Mouse (Mus musculus) stomach, embryonic 14.5 days (tissue): Measurements from ENCODE around the gene Pax6. TPM values are rescaled to one million over a fixed set of nuclear protein-coding genes. Genes with fewer than 3 reads are reported as not detected.

Experiments used
- ATAC-seq: fragments of 200-750 bp; cut with Nextera tagmentation; 2 replicates; pipeline ENCODE4 v1.8.0; 2017; ENCODE audit warnings: low read depth, moderate TSS enrichment; ENCODE audit not compliant: insufficient number of reproducible peaks, insufficient read depth, low FRiP score
- H3K27ac ChIP-seq: fragments of 300-500 bp; sonication (generic); 2 replicates; pipeline ENCODE4 v1.5.1; 2014; ENCODE audit warnings: mild to moderate bottlenecking, low read length, moderate library complexity, mixed read lengths
- H3K27me3 ChIP-seq: fragments of 300-500 bp; sonication (generic); 2 replicates; pipeline ENCODE4 v1.6.1; 2014; ENCODE audit warnings: low read length, control low read depth, mixed read lengths; ENCODE audit not compliant: control insufficient read depth, insufficient read depth
- H3K36me3 ChIP-seq: fragments of 300-500 bp; sonication (generic); 2 replicates; pipeline ENCODE4 v1.6.1; 2014; ENCODE audit warnings: mild to moderate bottlenecking, control low read depth, low read length, moderate library complexity, mixed read lengths; ENCODE audit not compliant: control insufficient read depth, insufficient read depth
- H3K4me1 ChIP-seq: fragments of 300-500 bp; sonication (generic); 2 replicates; pipeline ENCODE4 v1.6.1; 2014; ENCODE audit warnings: low read length, control low read depth, mixed read lengths; ENCODE audit not compliant: control insufficient read depth, insufficient read depth
- H3K4me2 ChIP-seq: fragments of 300-500 bp; sonication (generic); replicated peaks from 2 replicates; pipeline ENCODE4 v1.6.1; 2014; ENCODE audit warnings: low read depth, low read length, control low read depth
- H3K4me3 ChIP-seq: fragments of 300-500 bp; sonication (generic); 2 replicates; pipeline ENCODE4 v1.5.1; 2014; ENCODE audit warnings: low read depth, low read length, control low read depth
- H3K9ac ChIP-seq: fragments of 300-500 bp; sonication (generic); replicated peaks from 2 replicates; pipeline ENCODE4 v1.6.1; 2014; ENCODE audit warnings: low read depth, mild to moderate bottlenecking, control low read depth, low read length, moderate library complexity, mixed read lengths
- H3K9me3 ChIP-seq: fragments of 300-500 bp; sonication (generic); 2 replicates; pipeline ENCODE4 v1.6.1; 2016; ENCODE audit warnings: low read depth, low read length, control low read depth; ENCODE audit not compliant: control insufficient read depth
- WGBS: fragments of 180-500 bp; shearing (Covaris S2); extraction: QIAGEN DNeasy Blood & Tissue Kit; methylation state at CpG from one replicate; pipeline ENCODE4 v1.1.7; 2014; 5-methylcytosine and 5-hydroxymethylcytosine counted together
- polyA plus RNA-seq: library from polyadenylated mRNA; unstranded; fragments of >200 nt; fragmentation: Nextera tagmentation; extraction: Ambion mirVana; gene quantifications from 2 replicates; pipeline ENCODE4 v1.2.1, GENCODE M21; 2014

The Pax6 gene
- polyA plus RNA-seq, 1 experiment from 2014 or later, result 0.69 TPM

DNA sequence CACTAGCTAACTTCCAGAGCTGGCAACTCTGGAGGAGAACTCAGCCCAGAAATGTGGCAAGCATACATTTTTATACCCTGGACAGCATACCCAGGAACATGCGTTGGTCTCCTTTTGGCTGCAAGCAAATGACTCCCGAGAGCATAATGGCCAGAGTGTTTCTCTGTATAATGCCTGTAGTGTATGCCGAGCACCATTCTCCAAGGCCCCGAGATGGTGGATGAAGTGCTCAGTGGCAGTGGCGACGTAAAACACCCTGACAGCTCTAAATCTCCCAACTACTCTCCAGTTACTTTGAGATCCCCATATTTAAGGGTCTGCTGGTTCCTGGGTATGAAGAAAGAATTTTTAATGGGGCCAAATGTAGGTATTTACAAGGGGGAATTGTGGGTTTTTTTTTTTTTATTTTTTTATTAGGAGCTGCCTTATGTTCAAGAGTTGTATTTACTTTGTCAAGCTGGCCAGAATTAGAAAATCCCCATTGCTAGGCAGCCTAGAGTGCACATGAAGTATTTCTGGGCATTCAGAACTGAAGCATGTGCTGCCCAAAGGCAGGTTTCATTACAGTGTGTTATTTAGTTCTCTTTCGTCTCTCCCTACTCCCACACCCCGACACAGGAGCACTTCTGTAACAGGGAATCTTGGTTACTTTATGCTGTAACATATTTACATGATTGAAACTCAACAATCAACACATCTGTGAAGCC lies 46.9 kb downstream of the Pax6 start:
- H3K9ac ChIP-seq, result no peak overlapping the region
- no peaks in the 10 kb centered on the region for H3K4me1 ChIP-seq
- no peak overlapping the region for H3K4me2 ChIP-seq
- ATAC-seq, result no peak
- no peaks in the 10 kb centered on the region for H3K27me3 ChIP-seq
- H3K9me3 ChIP-seq, result no peaks in the 10 kb centered on the region
- 77% methylated on average over 8 of the region's 8 CpGs for WGBS
- H3K27ac ChIP-seq, result no peak overlapping the region
- H3K36me3 ChIP-seq, result no peaks in the 10 kb centered on the region
- no peak overlapping the region for H3K4me3 ChIP-seq

DNA sequence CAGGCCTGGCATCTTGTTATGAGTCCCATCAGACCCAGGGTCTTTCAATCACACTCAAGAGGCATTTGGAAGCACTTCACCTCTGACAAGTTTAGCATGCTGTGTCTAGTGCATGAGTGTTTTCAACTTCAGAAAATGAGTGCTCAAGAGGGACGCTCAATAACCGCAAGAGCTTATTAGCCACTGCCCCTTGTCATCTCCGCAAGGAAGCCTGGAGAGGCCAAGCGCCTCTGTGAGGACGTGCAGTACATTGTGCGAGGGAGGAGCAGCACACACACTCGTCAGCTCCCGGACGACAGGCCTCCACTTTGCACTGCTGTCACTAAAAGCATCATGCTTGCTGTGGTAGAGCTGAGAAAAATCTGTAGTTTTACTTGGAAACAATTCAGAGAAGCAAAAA lies 58.0 kb downstream of the Pax6 start:
- Histone ChIP-seq H3K4me2 (no peak overlapping the region), H3K9me3 (no peaks in the 10 kb centered on the region), H3K27me3 (no peaks in the 10 kb centered on the region), H3K27ac (no peak overlapping the region), H3K4me3 (no peak overlapping the region), H3K9ac (no peak overlapping the region), H3K36me3 (no peaks in the 10 kb centered on the region), H3K4me1 (no peaks in the 10 kb centered on the region)
- ATAC-seq, result no peak
- 72% methylated on average over 9 of the region's 9 CpGs for WGBS

DNA sequence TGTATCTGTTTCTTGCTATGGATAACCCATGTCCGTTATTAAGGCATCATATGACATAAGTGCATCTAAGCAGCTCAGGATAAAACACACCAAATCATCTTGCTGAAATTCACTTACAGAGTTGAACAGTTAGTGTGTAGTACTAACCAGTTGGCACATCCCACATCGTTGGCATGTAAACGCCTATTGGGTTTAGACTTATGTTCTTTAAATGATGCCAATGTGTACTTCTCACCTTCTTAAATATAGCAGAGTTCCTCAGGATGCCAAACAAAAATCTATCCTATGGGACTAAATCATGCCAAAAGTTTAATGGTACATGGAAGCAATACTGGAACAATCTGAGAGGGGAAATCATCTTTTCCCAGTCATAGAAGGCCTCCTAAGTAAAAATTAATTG lies 62.0 kb downstream of the Pax6 start:
- no peak for ATAC-seq
- H3K27ac ChIP-seq, result no peak overlapping the region

DNA sequence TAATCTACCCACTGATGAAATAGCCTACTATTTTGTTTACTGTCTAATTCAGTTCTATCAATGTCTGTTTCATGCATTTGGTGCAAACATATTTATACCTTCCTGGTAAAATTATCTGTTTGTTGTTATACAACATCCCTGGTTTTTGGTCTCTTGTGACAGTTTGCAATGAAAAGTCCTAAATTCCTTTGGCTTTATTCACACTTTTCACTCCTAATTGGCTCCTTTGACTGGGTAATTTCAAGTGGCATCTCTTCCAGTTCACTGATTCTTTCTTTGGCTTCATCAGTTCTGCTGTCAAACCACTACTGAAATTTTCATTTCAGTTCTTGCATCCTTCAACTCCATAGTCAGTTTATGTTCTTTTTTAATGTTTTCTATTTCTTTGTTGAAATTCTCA lies 67.5 kb downstream of the Pax6 start:
- Histone ChIP-seq H3K9me3 (no peaks in the 10 kb centered on the region), H3K4me1 (no peaks in the 10 kb centered on the region), H3K27me3 (no peaks in the 10 kb centered on the region), H3K4me2 (no peak overlapping the region), H3K9ac (no peak overlapping the region), H3K36me3 (no peaks in the 10 kb centered on the region), H3K4me3 (no peak overlapping the region), H3K27ac (no peak overlapping the region)
- no peak for ATAC-seq

More for the DNA sequence above, 62.0 kb downstream of the Pax6 start:
- H3K36me3 ChIP-seq, result no peaks in the 10 kb centered on the region
- H3K9ac ChIP-seq, result no peak overlapping the region
- 90% methylated on average over 3 of the region's 3 CpGs for WGBS
- H3K27me3 ChIP-seq, result no peaks in the 10 kb centered on the region
- H3K4me2 ChIP-seq, result no peak overlapping the region
- H3K4me1 ChIP-seq, result no peaks in the 10 kb centered on the region
- H3K9me3 ChIP-seq, result no peaks in the 10 kb centered on the region
- H3K4me3 ChIP-seq, result no peak overlapping the region

DNA sequence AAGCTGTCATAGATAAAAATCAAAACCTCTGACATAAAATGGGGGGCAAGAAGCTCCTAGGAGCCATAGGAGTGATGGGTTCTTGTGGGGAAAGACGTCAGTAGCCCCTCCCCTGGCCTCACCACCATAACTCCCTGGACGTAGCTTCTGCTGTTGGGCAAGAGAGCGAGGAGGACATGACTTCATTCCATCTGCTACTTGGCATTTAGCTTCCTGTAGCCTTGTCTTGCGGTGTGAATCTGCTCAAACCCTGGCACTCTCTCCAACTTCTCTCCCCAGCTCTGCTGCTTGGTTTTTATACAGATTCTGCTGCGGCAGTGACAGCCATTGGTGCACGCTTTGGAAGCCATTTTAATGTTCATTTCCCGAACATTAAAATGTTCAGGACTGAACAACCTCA lies 78.2 kb downstream of the Pax6 start:
- 73% methylated on average over 7 of the region's 7 CpGs for WGBS
- no peak overlapping the region for H3K27ac ChIP-seq
- no peak overlapping the region for H3K9ac ChIP-seq
- ATAC-seq, result no peak
- H3K36me3 ChIP-seq, result no peaks in the 10 kb centered on the region
- H3K4me2 ChIP-seq, result no peak overlapping the region
- no peaks in the 10 kb centered on the region for H3K4me1 ChIP-seq
- H3K9me3 ChIP-seq, result no peaks in the 10 kb centered on the region
- H3K27me3 ChIP-seq, result no peaks in the 10 kb centered on the region
- H3K4me3 ChIP-seq, result no peak overlapping the region

Other genes starting within 250 kb of the Pax6 start
- gene Elp4, start 235.7 kb downstream of the Pax6 start, polyA plus RNA-seq, result 34.2 and 40.4 TPM in 2 replicates
- gene Immp1l, start 235.7 kb downstream of the Pax6 start, polyA plus RNA-seq, result 134 and 149 TPM in 2 replicates